9 mouse cellular contexts compared by ENCODE assay signal in the genomic region with DNA sequence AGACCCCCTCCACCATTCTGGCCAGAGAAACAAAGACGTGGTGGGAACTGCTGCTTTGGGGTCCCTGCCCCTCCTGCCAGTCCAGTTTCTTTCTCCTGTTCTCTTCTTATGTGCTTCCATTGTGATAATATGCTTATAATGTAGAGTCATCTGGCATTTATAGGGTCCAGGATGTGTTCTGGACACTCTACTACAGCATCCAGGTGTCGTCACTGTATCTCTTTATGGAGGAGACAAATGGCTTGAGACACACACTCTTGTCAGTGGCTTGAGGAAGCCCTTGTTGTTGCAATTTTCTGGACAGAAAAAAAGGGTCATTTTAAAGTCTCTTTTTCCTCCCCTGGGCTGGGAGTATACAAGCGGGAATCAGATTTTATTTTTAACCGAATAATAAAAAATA. TPM values are rescaled to one million over a fixed set of nuclear protein-coding genes. Genes with fewer than 3 reads are reported as not detected.
A peak's percentile ranks its signal among the peaks of the same experiment; 100 is the strongest.
DNase-seq lines count a peak whose midpoint lies in the region; ATAC-seq and TF ChIP-seq lines count a peak whose summit lies in the region.
"Had no signal": no experiment of that assay in that cellular context is flagged by ENCODE, and none has a peak within 500 bp of the region (broad histone marks: within the 10 kb centered on the region; RNA-seq: fewer than 3 reads in every experiment).

No protein-coding gene starts in this region.

- DNase-seq in forebrain, postnatal 0 days = no peak
- DNase-seq in hindbrain, embryonic 10.5 days (ENCODE audit: low spot score) = no peak
- no peak for DNase-seq in stomach, postnatal 0 days (ENCODE audit: low spot score)
- no peak for DNase-seq in spleen, postnatal 10 days (ENCODE audit: low spot score in 2 of 2)
- DNase-seq in gastrocnemius, postnatal 36 days = no peak

- H3K4me1 ChIP-seq in forebrain, embryonic 12.5 days = peaks cover 14% of the 10 kb centered on the region
- no peaks in the 10 kb centered on the region for H3K4me1 ChIP-seq in forebrain, postnatal 0 days (ENCODE audit: insufficient read depth)
- peaks cover 19% of the 10 kb centered on the region for H3K4me1 ChIP-seq in hindbrain, embryonic 10.5 days (replicated peaks)
- H3K4me1 ChIP-seq in hindbrain, embryonic 16.5 days (ENCODE audit: control insufficient read depth, insufficient read depth, low read depth, low read length) = peaks cover 6% of the 10 kb centered on the region
- H3K4me1 ChIP-seq in stomach, embryonic 16.5 days (ENCODE audit: control insufficient read depth, insufficient read depth, low read length) = peaks cover 13% of the 10 kb centered on the region
- H3K4me1 ChIP-seq in stomach, postnatal 0 days (replicated peaks; ENCODE audit: control insufficient read depth, insufficient read depth) = peaks cover 6% of the 10 kb centered on the region; the same call in 1 of the 2 replicates

- H3K9me3 ChIP-seq in forebrain, embryonic 12.5 days = no peaks in the 10 kb centered on the region
- H3K9me3 ChIP-seq in forebrain, postnatal 0 days (ENCODE audit: low read length) = no peaks in the 10 kb centered on the region
- 0 out of 2 replicates have a peak, but pooled peaks cover 6% of the 10 kb centered on the region for H3K9me3 ChIP-seq in hindbrain, embryonic 10.5 days
- H3K9me3 ChIP-seq in hindbrain, embryonic 16.5 days (ENCODE audit: control insufficient read depth, low read length) = no peaks in the 10 kb centered on the region
- peaks cover 6% of the 10 kb centered on the region; the same call in 1 of the 2 replicates for H3K9me3 ChIP-seq in stomach, embryonic 16.5 days (replicated peaks; ENCODE audit: control insufficient read depth, low read length)
- H3K9me3 ChIP-seq in stomach, postnatal 0 days (ENCODE audit: control insufficient read depth, low read length) = no peaks in the 10 kb centered on the region

- intact Hi-C loops in gastrocnemius, postnatal 36 days (cut with DNase I) = loop anchor here (5.0 kb wide), 1 partner anchor 115 kb away; no protein-coding TSS in a partner anchor

- no peak for TF ChIP-seq CTCF in forebrain, postnatal 0 days (IDR thresholded peaks at IDR 0.05; ENCODE audit: low read depth)
- TF ChIP-seq CTCF in stomach, postnatal 0 days (IDR thresholded peaks at IDR 0.05; ENCODE audit: low read depth) = no peak

- no peak for TF ChIP-seq EP300 in stomach, postnatal 0 days (optimal IDR thresholded peaks at IDR 0.05)

- no peak overlapping the region for H3K27ac ChIP-seq in forebrain, embryonic 12.5 days
- H3K27ac ChIP-seq in forebrain, postnatal 0 days (ENCODE audit: low read depth, low read length) = no peak overlapping the region
- peak overlapping the region; percentile 68 for H3K27ac ChIP-seq in hindbrain, embryonic 10.5 days
- H3K27ac ChIP-seq in hindbrain, embryonic 16.5 days (ENCODE audit: low read depth, low read length) = no peak overlapping the region
- peak overlapping the region; percentile 19; the same call in 1 of the 2 replicates for H3K27ac ChIP-seq in stomach, embryonic 16.5 days (ENCODE audit: low read length)
- H3K27ac ChIP-seq in stomach, postnatal 0 days (replicated peaks) = no peak overlapping the region

- H3K9ac ChIP-seq in forebrain, embryonic 12.5 days = no peak overlapping the region
- no peak overlapping the region for H3K9ac ChIP-seq in forebrain, postnatal 0 days
- no peak overlapping the region for H3K9ac ChIP-seq in hindbrain, embryonic 16.5 days (ENCODE audit: low read depth, low read length)
- no peak overlapping the region for H3K9ac ChIP-seq in stomach, embryonic 16.5 days (ENCODE audit: low read length)
- H3K9ac ChIP-seq in stomach, postnatal 0 days (ENCODE audit: low read length) = no peak overlapping the region

- peaks cover 6% of the 10 kb centered on the region; the same call in 1 of the 2 replicates for H3K27me3 ChIP-seq in forebrain, embryonic 12.5 days
- H3K27me3 ChIP-seq in forebrain, postnatal 0 days (ENCODE audit: insufficient read depth, low read length) = no peaks in the 10 kb centered on the region
- H3K27me3 ChIP-seq in hindbrain, embryonic 10.5 days (ENCODE audit: insufficient read depth, poor library complexity, severe bottlenecking) = no peaks in the 10 kb centered on the region
- H3K27me3 ChIP-seq in hindbrain, embryonic 16.5 days (replicated peaks; ENCODE audit: control insufficient read depth, insufficient read depth, low read length) = no peaks in the 10 kb centered on the region
- H3K27me3 ChIP-seq in stomach, embryonic 16.5 days (ENCODE audit: control insufficient read depth, insufficient read depth, low read length) = no peaks in the 10 kb centered on the region
- no peaks in the 10 kb centered on the region for H3K27me3 ChIP-seq in stomach, postnatal 0 days (ENCODE audit: control insufficient read depth, insufficient read depth, low read length)

- no peaks in the 10 kb centered on the region for H3K36me3 ChIP-seq in forebrain, embryonic 12.5 days (replicated peaks)
- no peaks in the 10 kb centered on the region for H3K36me3 ChIP-seq in forebrain, postnatal 0 days (ENCODE audit: insufficient read depth)
- no peaks in the 10 kb centered on the region for H3K36me3 ChIP-seq in hindbrain, embryonic 10.5 days
- no peaks in the 10 kb centered on the region for H3K36me3 ChIP-seq in hindbrain, embryonic 16.5 days (ENCODE audit: control insufficient read depth, insufficient read depth, low read length)
- no peaks in the 10 kb centered on the region for H3K36me3 ChIP-seq in stomach, embryonic 16.5 days (ENCODE audit: control insufficient read depth, insufficient read depth, low read length)
- no peaks in the 10 kb centered on the region for H3K36me3 ChIP-seq in stomach, postnatal 0 days (ENCODE audit: control insufficient read depth, insufficient read depth, low read length)
- H3K36me3 ChIP-seq: limb, embryonic 10.5 days had no signal

- WGBS in forebrain, embryonic 12.5 days = 16% methylated on average over 4 of the region's 4 CpGs
- 23% methylated on average over 4 of the region's 4 CpGs for WGBS in forebrain, postnatal 0 days
- 15% methylated on average over 4 of the region's 4 CpGs for WGBS in hindbrain, embryonic 10.5 days
- WGBS in hindbrain, embryonic 16.5 days = 28% methylated on average over 4 of the region's 4 CpGs
- 48% methylated on average over 4 of the region's 4 CpGs for WGBS in stomach, embryonic 16.5 days
- 59% methylated on average over 4 of the region's 4 CpGs for WGBS in stomach, postnatal 0 days

- no peak overlapping the region for H3K4me3 ChIP-seq in forebrain, embryonic 12.5 days (replicated peaks)
- no peak overlapping the region for H3K4me3 ChIP-seq in forebrain, postnatal 0 days (ENCODE audit: low read depth, low read length)
- H3K4me3 ChIP-seq in hindbrain, embryonic 10.5 days = peak overlapping the region; percentile 29
- H3K4me3 ChIP-seq in hindbrain, embryonic 16.5 days (ENCODE audit: low read length) = no peak overlapping the region
- H3K4me3 ChIP-seq in stomach, embryonic 16.5 days (replicated peaks; ENCODE audit: low read length) = no peak overlapping the region
- no peak overlapping the region for H3K4me3 ChIP-seq in stomach, postnatal 0 days (ENCODE audit: low read depth, low read length)

- H3K4me2 ChIP-seq in forebrain, embryonic 12.5 days = peak overlapping the region; percentile 40
- H3K4me2 ChIP-seq in forebrain, postnatal 0 days (ENCODE audit: low read depth) = no peak overlapping the region
- H3K4me2 ChIP-seq in hindbrain, embryonic 16.5 days (ENCODE audit: low read length) = no peak overlapping the region; the same call in 1 of the 2 replicates
- no peak overlapping the region for H3K4me2 ChIP-seq in stomach, embryonic 16.5 days (ENCODE audit: low read depth, low read length)
- H3K4me2 ChIP-seq in stomach, postnatal 0 days (replicated peaks; ENCODE audit: low read depth) = no peak overlapping the region

- ATAC-seq in forebrain, embryonic 12.5 days (ENCODE audit: low FRiP score) = peak; percentile 47; the same call in 1 of the 2 replicates
- no peak for ATAC-seq in forebrain, postnatal 0 days
- no peak for ATAC-seq in hindbrain, embryonic 16.5 days
- no peak for ATAC-seq in stomach, embryonic 16.5 days (ENCODE audit: insufficient read depth, low FRiP score)
- ATAC-seq in stomach, postnatal 0 days (ENCODE audit: low FRiP score, low TSS enrichment) = no peak

RNA-seq across cellular contexts. Expression of gene Gm5148, which starts 33.3 kb away (rescaled TPM):
- polyA plus RNA-seq in forebrain, embryonic 12.5 days (2016; fragmentation: Nextera tagmentation; extraction: Ambion mirVana) = 3.7 and 4.3 TPM in 2 replicates
- 4.9 TPM in 2 replicates for total RNA-seq in forebrain, postnatal 0 days (2014; rRNA removed)
- polyA plus RNA-seq in forebrain, postnatal 0 days (2015; fragmentation: Nextera tagmentation; extraction: Ambion mirVana) = 9.9 and 11.9 TPM in 2 replicates
- polyA plus RNA-seq in hindbrain, embryonic 10.5 days (2016; fragmentation: Nextera tagmentation; extraction: Ambion mirVana) = 3.2 and 3.4 TPM in 2 replicates
- 12.7 and 14.0 TPM in 2 replicates for polyA plus RNA-seq in hindbrain, embryonic 16.5 days (2015; fragmentation: Nextera tagmentation; extraction: Ambion mirVana)
- 5.5 and 6.3 TPM in 2 replicates for polyA plus RNA-seq in stomach, embryonic 16.5 days (2015; fragmentation: Nextera tagmentation; extraction: Ambion mirVana)
- polyA plus RNA-seq in stomach, postnatal 0 days (2015; fragmentation: Nextera tagmentation; extraction: Ambion mirVana) = 4.9 and 5.7 TPM in 2 replicates
- total RNA-seq in gastrocnemius, postnatal 36 days (2021) = not detected

Comparison
In these comparisons a context has a peak if more than half of its experiments do, and no peak if none do; other contexts are left out.
1. H3K27ac ChIP-seq: peak in hindbrain, embryonic 10.5 days (single experiment) and stomach, embryonic 16.5 days (single experiment); none in forebrain, embryonic 12.5 days (single experiment), forebrain, postnatal 0 days (single experiment), hindbrain, embryonic 16.5 days (single experiment) and stomach, postnatal 0 days (single experiment).